Mouse (Mus musculus) thymus, adult 2 months (tissue): Measurements from ENCODE around the gene E130114P18Rik. TPM values are rescaled to one million over a fixed set of nuclear protein-coding genes. Genes with fewer than 3 reads are reported as not detected.

ENCODE experiments used
- DNase-seq: peaks from one replicate; pipeline ENCODE4 v3.0.0; 2021
- H3K27ac ChIP-seq: fragments of 200-500 bp; 2 replicates; pipeline ENCODE4 v1.5.1; 2012; ENCODE audit warnings: low read length, control low read depth; ENCODE audit not compliant: control insufficient read depth, insufficient read depth
- H3K27me3 ChIP-seq: fragments of 200-500 bp; 2 replicates; pipeline ENCODE4 v1.6.1; 2012; ENCODE audit warnings: mild to moderate bottlenecking, low read length, moderate library complexity, mixed read lengths; ENCODE audit not compliant: control insufficient read depth, insufficient read depth
- H3K36me3 ChIP-seq: fragments of 200-500 bp; 2 replicates; pipeline ENCODE4 v1.6.1; 2012; ENCODE audit warnings: mild to moderate bottlenecking, low read length, moderate library complexity; ENCODE audit not compliant: control insufficient read depth, insufficient read depth
- H3K4me1 ChIP-seq: fragments of 200-500 bp; replicated peaks from 2 replicates; pipeline ENCODE4 v1.6.1; 2012; ENCODE audit warnings: low read length; ENCODE audit not compliant: control insufficient read depth, insufficient read depth
- H3K4me3 ChIP-seq: fragments of 200-500 bp; 2 replicates; pipeline ENCODE4 v1.5.1; 2012; ENCODE audit warnings: mild to moderate bottlenecking, low read length, control low read depth, moderate library complexity; ENCODE audit not compliant: control insufficient read depth, insufficient read depth
- CTCF ChIP-seq: fragments of 200-500 bp; IDR thresholded peaks from 2 replicates; pipeline ENCODE4 v1.5.1; 2012; ENCODE audit warnings: mild to moderate bottlenecking, control low read depth, low read length, moderate library complexity, borderline replicate concordance; ENCODE audit not compliant: control insufficient read depth, poor library complexity, insufficient read depth; ENCODE audit errors: extremely low read depth
- POLR2A ChIP-seq: fragments of 200-500 bp; IDR thresholded peaks from 2 replicates; pipeline ENCODE4 v1.6.1; 2012; ENCODE audit warnings: mild to moderate bottlenecking, low read length, control low read depth, moderate library complexity; ENCODE audit not compliant: control insufficient read depth, poor library complexity, insufficient read depth; ENCODE audit errors: extremely low read depth
- WGBS: fragments of 180-500 bp; shearing (Covaris S2); methylation state at CpG from one replicate; pipeline ENCODE4 v1.1.7; 2018; 5-methylcytosine and 5-hydroxymethylcytosine counted together
- polyA plus RNA-seq: library from polyadenylated mRNA; depleted of rRNA; stranded (reverse); fragments of >200 nt; gene quantifications from 2 replicates; pipeline ENCODE4 v1.2.3, GENCODE M21; 2012

Gene E130114P18Rik
- polyA plus RNA-seq, 1 experiment = 0.09 TPM

DNA sequence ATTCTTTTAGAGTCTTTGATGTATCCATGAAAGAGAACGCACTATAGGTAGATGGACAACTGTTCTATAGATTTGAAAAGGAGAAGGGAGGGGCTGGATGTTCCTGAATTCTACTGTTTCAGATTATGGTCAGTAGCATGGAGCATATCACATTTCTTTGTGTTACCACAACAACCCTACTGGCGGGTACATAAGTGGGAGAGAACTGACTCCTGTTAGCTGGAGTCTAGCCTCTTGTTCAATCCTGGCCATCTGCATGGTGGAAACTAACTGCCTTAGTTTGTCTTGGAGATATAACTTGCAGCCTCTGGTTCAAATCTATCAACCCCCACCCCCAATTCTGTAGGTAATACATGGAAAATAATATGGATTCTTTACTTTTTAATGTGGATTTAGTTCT is 4.1 kb downstream of the E130114P18Rik start:
- H3K36me3 ChIP-seq = no peaks in the 10 kb centered on the region
- peaks cover 16% of the 10 kb centered on the region for H3K4me1 ChIP-seq
- H3K27me3 ChIP-seq = peaks cover 14% of the 10 kb centered on the region
- no peak overlapping the region for H3K27ac ChIP-seq
- no peak for DNase-seq
- no peak overlapping the region for H3K4me3 ChIP-seq
- no peak for TF ChIP-seq CTCF
- no peak for TF ChIP-seq POLR2A
- WGBS = 82% methylated on average over 2 of the region's 2 CpGs

DNA sequence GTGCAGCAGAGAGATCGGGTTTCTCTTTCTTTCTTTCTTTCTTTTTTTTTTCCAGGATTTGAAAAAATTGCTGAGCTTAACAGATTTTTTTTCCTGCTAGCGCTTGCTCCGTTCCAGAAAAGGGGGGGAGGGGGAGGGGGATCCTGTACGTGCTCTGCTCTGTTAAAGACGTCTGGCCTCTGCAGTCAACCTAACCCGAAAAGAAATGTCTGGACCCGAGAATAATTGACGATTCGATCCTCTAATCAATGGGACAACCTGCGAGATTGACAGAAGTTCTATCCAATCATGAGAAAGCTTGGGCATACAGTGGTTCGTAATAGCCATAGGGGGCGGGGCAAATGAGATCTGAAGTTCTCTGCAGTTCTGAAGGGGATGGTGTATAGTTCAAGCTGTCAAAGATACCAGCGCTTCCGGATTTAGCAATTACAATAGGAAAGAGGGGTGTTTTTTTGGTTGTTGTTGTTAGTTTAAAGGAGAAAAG is 4.7 kb downstream of the E130114P18Rik start:
- 2% methylated on average over 14 of the region's 14 CpGs for WGBS
- peak; percentile 90 for DNase-seq
- Histone ChIP-seq H3K4me3 (peak overlapping the region; percentile 58), H3K4me1 (peaks cover 10% of the 10 kb centered on the region), H3K27ac (peak overlapping the region; percentile 49), H3K36me3 (no peaks in the 10 kb centered on the region), H3K27me3 (peaks cover 7% of the 10 kb centered on the region)
- TF ChIP-seq CTCF = no peak
- no peak for TF ChIP-seq POLR2A

DNA sequence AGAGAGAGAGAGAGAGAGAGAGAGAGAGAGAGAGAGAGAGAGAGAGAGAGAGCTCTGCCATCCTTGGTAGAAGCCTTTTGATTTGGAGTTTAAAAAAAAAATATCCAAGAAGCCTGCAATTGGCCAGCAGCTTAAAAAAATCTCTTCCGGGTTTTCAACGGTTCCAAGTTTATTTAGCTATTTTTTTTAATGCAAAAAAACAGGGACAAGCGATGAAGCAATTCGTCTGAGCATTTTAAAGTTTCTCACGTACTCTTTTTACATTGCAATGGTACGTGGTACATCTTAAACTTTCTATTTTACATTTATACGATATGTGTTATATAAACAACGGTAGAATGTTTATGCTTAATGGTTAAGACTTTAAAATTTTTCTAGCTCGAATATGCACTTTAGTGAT is 5.2 kb downstream of the E130114P18Rik start, which contains the start of gene Nfia:
Gene Nfia, plus strand, starts transcription at position 94 of the 400 bp plus-strand sequence.
- Histone ChIP-seq H3K4me3 (peak within 1 kb of the TSS; percentile 64), H3K27ac (peak within 1 kb of the TSS; percentile 83), H3K4me1 (peaks cover 6% of the 10 kb centered on the region), H3K36me3 (no peaks in the 10 kb centered on the region), H3K27me3 (peaks cover 5% of the 10 kb centered on the region)
- DNase-seq = no peak
- TF ChIP-seq POLR2A (no peak), CTCF (no peak)
- under 1% methylated on average over 9 of the region's 9 CpGs for WGBS

DNA sequence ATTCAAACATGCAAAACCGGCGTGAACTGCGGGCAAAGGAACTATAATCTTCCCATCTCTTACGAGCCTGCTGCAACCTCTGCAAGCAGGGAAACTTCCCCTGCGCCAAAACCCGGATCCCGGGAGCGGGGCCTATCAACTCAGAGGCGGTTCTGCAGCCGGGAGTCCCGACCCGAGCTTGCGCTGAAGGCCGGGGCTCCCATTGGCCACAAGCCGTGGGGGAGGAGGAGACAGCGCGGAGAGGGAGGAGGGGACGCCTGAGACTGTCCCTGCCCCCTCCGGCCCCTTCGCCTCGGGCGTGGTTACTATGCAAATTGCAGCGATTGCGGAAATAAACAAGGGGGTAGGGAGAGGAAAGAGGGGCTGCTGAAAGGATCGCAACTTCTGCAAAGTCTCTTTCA is 5.8 kb downstream of the E130114P18Rik start:
- Histone ChIP-seq H3K36me3 (no peaks in the 10 kb centered on the region), H3K4me3 (peak overlapping the region; percentile 64), H3K27me3 (peaks cover 5% of the 10 kb centered on the region), H3K27ac (peak overlapping the region; percentile 83), H3K4me1 (peaks cover 6% of the 10 kb centered on the region)
- under 1% methylated on average over 25 of the region's 25 CpGs for WGBS
- DNase-seq = peak; percentile 95
- TF ChIP-seq CTCF (peak; percentile 55; the same call in 1 of the 2 replicates), POLR2A (peak; percentile 89)

DNA sequence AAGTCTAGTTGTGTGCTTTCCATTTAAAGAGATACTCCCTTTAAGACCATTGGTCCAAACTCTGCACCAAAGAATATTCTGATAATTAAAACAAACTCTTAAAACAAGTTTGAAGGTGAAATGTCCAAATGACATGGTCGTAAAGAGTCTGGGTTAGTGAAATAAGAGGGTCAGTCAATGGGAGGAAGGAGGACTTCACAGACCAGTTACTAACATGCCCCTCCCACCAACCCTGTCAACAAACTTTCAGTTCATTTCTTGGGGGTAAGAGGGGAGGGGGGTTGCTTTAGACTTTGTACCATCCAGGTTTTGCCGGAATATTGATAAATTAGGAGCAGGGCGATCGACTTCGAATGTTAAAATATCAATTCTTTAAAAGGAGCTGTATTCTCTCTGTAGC is 6.5 kb downstream of the E130114P18Rik start:
- H3K27ac ChIP-seq = no peak overlapping the region; the same call in 1 of the 2 replicates
- H3K27me3 ChIP-seq = peaks cover 1% of the 10 kb centered on the region
- no peak for DNase-seq
- no peak overlapping the region for H3K4me3 ChIP-seq
- WGBS = 42% methylated on average over 5 of the region's 5 CpGs
- H3K4me1 ChIP-seq = peaks cover 6% of the 10 kb centered on the region
- no peak for TF ChIP-seq CTCF
- TF ChIP-seq POLR2A = no peak
- no peaks in the 10 kb centered on the region for H3K36me3 ChIP-seq

DNA sequence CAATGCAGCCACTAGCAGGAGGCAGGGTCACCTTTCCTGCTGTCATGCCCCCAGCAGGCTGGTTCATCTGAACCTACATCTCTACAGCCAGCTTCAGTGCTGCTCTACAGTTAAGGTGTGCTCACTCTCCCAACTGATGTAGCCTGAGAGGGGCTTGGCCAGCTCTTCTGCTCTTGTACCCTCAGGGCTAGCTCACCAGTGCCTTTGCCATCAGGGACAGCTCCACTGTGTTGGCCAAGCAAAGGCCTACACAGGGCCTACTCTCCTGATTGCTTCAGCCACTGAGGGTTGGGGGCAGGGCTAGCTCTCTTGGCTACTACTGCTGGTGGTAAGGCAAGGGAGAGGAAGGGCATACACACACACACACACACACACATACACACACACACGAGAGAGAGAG is 8.0 kb downstream of the E130114P18Rik start:
- no peak for DNase-seq
- TF ChIP-seq CTCF (no peak), POLR2A (no peak)
- H3K4me3 ChIP-seq = no peak overlapping the region
- H3K27ac ChIP-seq = no peak overlapping the region
- WGBS = no CpG with 5 or more reads among the region's 1 CpGs
- H3K27me3 ChIP-seq = no peaks in the 10 kb centered on the region
- H3K4me1 ChIP-seq = peaks cover under 1% of the 10 kb centered on the region
- no peaks in the 10 kb centered on the region for H3K36me3 ChIP-seq

DNA sequence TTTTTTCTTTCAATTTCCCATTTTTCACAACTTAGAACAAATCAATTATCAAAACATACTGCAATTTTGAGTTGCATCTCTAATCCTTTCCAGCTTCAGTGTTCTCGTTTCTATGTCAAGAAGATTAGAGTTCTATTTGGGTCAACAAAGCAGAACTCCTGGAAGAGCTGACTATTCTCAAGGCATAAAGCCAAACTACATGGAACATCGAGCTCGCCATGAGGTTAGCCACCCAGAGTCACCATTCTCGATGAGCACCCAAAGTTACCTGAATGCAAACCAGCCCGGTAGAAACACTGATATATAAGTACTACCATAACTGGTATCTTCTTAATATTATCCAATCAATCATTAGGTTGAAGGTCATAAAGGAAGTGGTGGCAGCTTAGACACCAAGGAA is 10.4 kb downstream of the E130114P18Rik start:
- no peak overlapping the region for H3K27ac ChIP-seq
- H3K27me3 ChIP-seq = no peaks in the 10 kb centered on the region
- 97% methylated on average over 5 of the region's 5 CpGs for WGBS
- no peak overlapping the region for H3K4me3 ChIP-seq
- TF ChIP-seq CTCF (no peak), POLR2A (no peak)
- no peaks in the 10 kb centered on the region for H3K4me1 ChIP-seq
- no peak for DNase-seq
- H3K36me3 ChIP-seq = no peaks in the 10 kb centered on the region
